Mouse (Mus musculus): ENCODE data around the gene 0610009B22Rik.

GRCm38 (mm10) chr11:51640748-51641147 is 47.9 kb downstream of the 0610009B22Rik start:
- TF ChIP-seq CTCF (IDR thresholded peaks at IDR 0.05; ENCODE audit: low read depth), result no peak
- TF ChIP-seq EP300 (IDR thresholded peaks at IDR 0.05; ENCODE audit: low read depth), result no peak

Data from liver, embryonic 14.5 days (tissue).